Mouse (Mus musculus) urinary bladder, postnatal 0 days (tissue): ENCODE data around the gene Pstpip1. TPM values are rescaled to one million over a fixed set of nuclear protein-coding genes. Genes with fewer than 3 reads are reported as not detected.

ENCODE experiments used
- polyA plus RNA-seq: library from polyadenylated mRNA; unstranded; fragments of >200 nt; fragmentation: Nextera tagmentation; extraction: Ambion mirVana; gene quantifications from 2 replicates; pipeline ENCODE4 v1.2.1, GENCODE M21; 2015

The Pstpip1 gene
- 2.9 and 4.5 TPM in 2 replicates for polyA plus RNA-seq

DNA sequence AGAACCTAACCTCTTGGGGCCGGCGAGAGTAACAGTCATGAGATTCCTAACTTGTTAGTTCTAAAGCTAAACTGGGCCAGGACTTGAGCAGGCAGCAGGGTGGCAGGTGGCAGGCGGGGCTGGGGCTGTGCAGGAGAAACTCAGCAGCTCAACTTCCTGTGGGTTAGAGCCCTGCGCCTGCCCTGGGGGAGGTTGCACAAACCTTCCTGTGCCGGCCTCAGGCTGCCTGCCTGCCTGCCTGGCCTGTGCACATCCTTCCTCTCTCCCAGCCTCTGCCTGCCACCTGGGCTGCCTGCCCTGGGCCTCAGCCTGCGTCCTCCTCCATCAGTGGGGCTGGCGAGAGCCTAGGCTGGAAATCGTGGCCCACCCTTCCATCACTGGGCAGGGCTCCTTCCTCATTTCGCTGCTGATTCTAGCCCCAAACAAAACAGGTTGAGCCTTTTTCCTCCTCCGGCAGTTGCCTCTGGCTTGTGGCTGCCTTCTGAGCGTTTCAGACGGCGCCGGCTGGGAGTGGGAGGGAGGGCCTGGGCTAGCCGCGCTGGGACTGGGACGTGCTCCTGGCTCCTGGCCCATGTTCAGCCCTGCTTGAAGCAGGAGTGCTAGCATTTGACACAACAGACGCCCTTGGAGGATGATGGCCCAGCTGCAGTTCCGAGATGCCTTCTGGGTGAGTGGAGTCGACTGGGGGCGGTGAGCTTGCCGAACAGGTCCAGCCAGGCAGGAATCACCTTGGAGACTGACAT, at the start of gene Pstpip1:
Gene Pstpip1, plus strand, starts transcription at position 185 of the 743 bp plus-strand sequence.

DNA sequence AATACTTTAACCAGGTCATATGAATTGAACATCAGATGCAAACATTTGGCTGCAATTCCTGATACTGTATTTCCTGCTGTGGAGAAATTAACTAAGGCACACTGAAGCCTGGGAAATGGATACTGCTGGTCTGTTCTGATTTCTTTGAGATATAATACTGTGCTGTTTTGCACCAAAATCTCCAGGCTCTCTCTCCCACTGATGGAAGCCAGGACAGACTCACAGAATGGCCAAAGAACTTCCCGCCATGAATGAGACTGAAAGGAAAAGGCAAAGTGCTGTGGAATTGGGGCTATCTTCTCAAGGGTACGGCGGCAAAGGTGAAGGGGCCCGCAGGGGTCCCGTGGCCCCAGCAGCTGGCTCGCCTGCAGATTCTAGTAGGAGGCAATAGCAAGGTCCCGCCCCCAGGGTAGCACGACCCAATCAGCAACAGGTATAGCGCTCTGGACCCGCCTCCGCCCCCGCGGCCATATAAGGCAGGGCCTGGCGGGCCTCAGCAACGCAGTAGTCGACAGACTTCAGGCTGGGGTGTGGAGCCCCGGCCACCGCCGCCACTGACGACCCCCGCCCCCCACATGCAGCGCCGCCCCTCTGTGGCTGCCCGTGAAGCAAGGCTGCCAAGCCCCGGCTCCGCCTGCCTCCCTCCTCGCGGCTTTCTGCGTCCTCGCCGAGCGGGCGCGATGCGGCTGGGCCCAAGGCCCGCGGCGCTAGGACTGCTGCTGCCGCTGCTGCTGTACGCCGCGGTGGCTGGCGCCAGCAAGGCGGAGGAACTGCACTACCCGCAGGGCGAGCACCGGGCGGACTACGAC, 48.2 kb upstream of the Pstpip1 start, which contains the start of gene Rcn2:
Gene Rcn2, plus strand, starts transcription at position 474 of the 809 bp plus-strand sequence.

DNA sequence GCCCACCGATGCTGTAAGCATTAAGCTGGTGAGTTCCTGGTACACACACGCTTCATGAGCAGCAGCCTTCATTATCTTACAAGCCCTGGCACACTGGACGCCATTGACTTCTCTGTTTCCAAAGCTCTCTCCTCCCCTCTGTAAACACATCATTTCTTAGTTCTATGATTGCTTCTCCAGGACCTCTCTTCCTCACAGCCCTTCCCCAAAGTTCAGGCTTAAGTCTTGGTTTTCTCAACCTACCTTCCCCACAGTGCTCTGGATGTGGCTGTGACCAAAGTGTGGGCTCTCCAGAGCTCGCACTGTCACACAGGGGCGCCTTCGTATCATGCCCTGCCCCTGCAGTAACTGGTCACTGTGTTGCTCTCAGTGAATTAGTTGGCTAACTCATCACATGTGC, 75.6 kb downstream of the Pstpip1 start, which contains the start of gene Tspan3:
Gene Tspan3, minus strand, starts transcription at position 101 of the 400 bp plus-strand sequence.

Other genes starting within 250 kb of the Pstpip1 start
- 7.0 and 8.5 TPM in 2 replicates for gene Scaper, start 151.8 kb upstream of the Pstpip1 start, polyA plus RNA-seq
- not detected in 2 replicates for gene 4930563M21Rik, start 79.4 kb upstream of the Pstpip1 start, polyA plus RNA-seq
- gene Rcn2, start 48.1 kb upstream of the Pstpip1 start, polyA plus RNA-seq, result 134 and 166 TPM in 2 replicates
- gene Tspan3, start 75.5 kb downstream of the Pstpip1 start, polyA plus RNA-seq, result 200 and 208 TPM in 2 replicates